Mouse (Mus musculus) stomach, postnatal 0 days (tissue): ENCODE measurements around the gene Jph3.

Experiments used
- CTCF ChIP-seq: IDR thresholded peaks from 2 replicates; pipeline ENCODE4 v1.5.1; 2016; ENCODE audit warnings: antibody characterized with exemption, low read depth, mild to moderate bottlenecking, moderate library complexity
- EP300 ChIP-seq: optimal IDR thresholded peaks from 2 replicates; pipeline ENCODE3; 2016; ENCODE audit warnings: antibody characterized with exemption

DNA sequence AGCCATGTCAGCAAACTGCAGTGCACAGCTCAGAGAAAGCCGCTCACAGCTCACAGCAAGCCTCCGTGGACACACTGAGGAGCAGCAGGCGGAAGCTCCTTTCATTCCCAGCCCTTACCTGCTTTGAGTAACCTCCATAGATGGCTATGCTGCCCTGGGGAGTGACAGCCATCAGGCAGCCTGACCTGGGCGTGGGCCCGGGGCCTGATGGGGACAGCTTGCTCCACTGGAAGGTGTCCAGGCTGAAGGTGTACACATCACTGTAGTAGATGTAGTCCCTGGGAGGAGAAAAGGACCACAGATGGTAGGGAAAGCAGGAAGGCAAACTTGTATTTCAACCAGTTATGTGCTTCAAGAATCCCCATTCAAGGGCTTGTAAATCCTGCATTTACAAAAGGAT, 75.4 kb downstream of the Jph3 start:
- TF ChIP-seq CTCF (no peak), EP300 (no peak)
